Mouse (Mus musculus): ENCODE data around the gene Dyrk1b.

- TF ChIP-seq CTCF (conservative IDR thresholded peaks at IDR 0.05; ENCODE audit: low read length): no peak
- TF ChIP-seq POU5F1 (IDR thresholded peaks at IDR 0.05; ENCODE audit: borderline replicate concordance, low read length): no peak
Observed at GRCm38 (mm10) chr7:28159893-28160292, 19.4 kb upstream of the Dyrk1b start.

All from E14TG2a.4 (cell line).